Mouse (Mus musculus): ENCODE results near the gene Trp73. TPM values are rescaled to one million over a fixed set of nuclear protein-coding genes. Genes with fewer than 3 reads are reported as not detected.

Trp73 gene
- polyA plus RNA-seq, 1 experiment from 2014 or later, result 1.0 TPM

DNA sequence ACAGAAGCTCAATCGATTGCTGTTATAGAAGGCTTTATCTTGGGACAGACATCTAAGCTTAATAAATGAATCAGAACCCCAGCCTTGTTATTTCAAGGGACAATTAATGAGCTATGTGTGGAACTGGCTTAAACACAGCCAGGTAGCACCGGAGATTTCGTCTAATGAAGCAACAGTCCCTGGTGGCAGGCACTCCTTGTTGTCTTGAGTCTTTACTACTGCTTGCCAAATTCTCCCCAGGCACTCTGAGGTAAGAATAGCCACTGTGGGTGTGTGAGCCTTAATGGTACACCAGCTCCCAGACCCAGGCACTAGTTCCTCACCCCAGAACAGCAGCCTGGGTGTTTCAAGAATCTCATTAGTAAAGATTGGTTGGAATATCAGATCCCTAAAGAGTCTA is 88.6 kb downstream of the Trp73 start:
- no peak overlapping the region for H3K9ac ChIP-seq (ENCODE audit: low read length)
- ATAC-seq (ENCODE audit: low FRiP score, low TSS enrichment), result no peak
- no peak for DNase-seq (ENCODE audit: low spot score)
- H3K4me2 ChIP-seq (replicated peaks; ENCODE audit: low read depth), result no peak overlapping the region
- 76% methylated on average over 3 of the region's 3 CpGs for WGBS
- no peaks in the 10 kb centered on the region for H3K4me1 ChIP-seq (replicated peaks; ENCODE audit: control insufficient read depth, insufficient read depth)
- H3K36me3 ChIP-seq (ENCODE audit: control insufficient read depth, insufficient read depth, low read length), result no peaks in the 10 kb centered on the region
- H3K9me3 ChIP-seq (ENCODE audit: control insufficient read depth, low read length), result no peaks in the 10 kb centered on the region
- TF ChIP-seq CTCF (IDR thresholded peaks at IDR 0.05; ENCODE audit: low read depth), result no peak
- TF ChIP-seq EP300 (optimal IDR thresholded peaks at IDR 0.05), result no peak
- H3K4me3 ChIP-seq (ENCODE audit: low read depth, low read length), result no peak overlapping the region
- H3K27me3 ChIP-seq (ENCODE audit: control insufficient read depth, insufficient read depth, low read length), result no peaks in the 10 kb centered on the region
- H3K27ac ChIP-seq (replicated peaks), result no peak overlapping the region

- ATAC-seq (ENCODE audit: low FRiP score, low TSS enrichment), result no peak
- no peaks in the 10 kb centered on the region for H3K36me3 ChIP-seq (ENCODE audit: control insufficient read depth, insufficient read depth, low read length)
- H3K9me3 ChIP-seq (ENCODE audit: control insufficient read depth, low read length), result no peaks in the 10 kb centered on the region
- no peaks in the 10 kb centered on the region for H3K4me1 ChIP-seq (replicated peaks; ENCODE audit: control insufficient read depth, insufficient read depth)
- H3K9ac ChIP-seq (ENCODE audit: low read length), result no peak overlapping the region
- no peak overlapping the region for H3K4me2 ChIP-seq (replicated peaks; ENCODE audit: low read depth)
- no peaks in the 10 kb centered on the region for H3K27me3 ChIP-seq (ENCODE audit: control insufficient read depth, insufficient read depth, low read length)
- TF ChIP-seq CTCF (IDR thresholded peaks at IDR 0.05; ENCODE audit: low read depth) (peak; percentile 43), EP300 (optimal IDR thresholded peaks at IDR 0.05) (no peak)
- no peak overlapping the region for H3K27ac ChIP-seq (replicated peaks)
- DNase-seq (ENCODE audit: low spot score), result no peak
- no peak overlapping the region for H3K4me3 ChIP-seq (ENCODE audit: low read depth, low read length)
- WGBS, result 67% methylated on average over 5 of the region's 5 CpGs
Measured at GRCm38 (mm10) chr4:154045837-154046236, 94.2 kb downstream of the Trp73 start.

- Histone ChIP-seq H3K9ac (ENCODE audit: low read length) (no peak within 1 kb of the TSS), H3K4me1 (replicated peaks; ENCODE audit: control insufficient read depth, insufficient read depth) (no peaks in the 10 kb centered on the region), H3K27me3 (ENCODE audit: control insufficient read depth, insufficient read depth, low read length) (no peaks in the 10 kb centered on the region), H3K4me3 (ENCODE audit: low read depth, low read length) (no peak within 1 kb of the TSS), H3K4me2 (replicated peaks; ENCODE audit: low read depth) (no peak within 1 kb of the TSS), H3K36me3 (ENCODE audit: control insufficient read depth, insufficient read depth, low read length) (no peaks in the 10 kb centered on the region), H3K9me3 (ENCODE audit: control insufficient read depth, low read length) (no peaks in the 10 kb centered on the region), H3K27ac (replicated peaks) (no peak within 1 kb of the TSS)
- WGBS, result 82% methylated on average over 9 of the region's 9 CpGs
- no peak for ATAC-seq (ENCODE audit: low FRiP score, low TSS enrichment)
- TF ChIP-seq EP300 (optimal IDR thresholded peaks at IDR 0.05), result no peak
- TF ChIP-seq CTCF (IDR thresholded peaks at IDR 0.05; ENCODE audit: low read depth), result no peak
- no peak for DNase-seq (ENCODE audit: low spot score)
Measured at GRCm38 (mm10) chr4:154042577-154042976, 97.4 kb downstream of the Trp73 start, which contains the start of gene Ccdc27. TSS of gene Ccdc27 (minus strand) at chr4:154042677.

DNA sequence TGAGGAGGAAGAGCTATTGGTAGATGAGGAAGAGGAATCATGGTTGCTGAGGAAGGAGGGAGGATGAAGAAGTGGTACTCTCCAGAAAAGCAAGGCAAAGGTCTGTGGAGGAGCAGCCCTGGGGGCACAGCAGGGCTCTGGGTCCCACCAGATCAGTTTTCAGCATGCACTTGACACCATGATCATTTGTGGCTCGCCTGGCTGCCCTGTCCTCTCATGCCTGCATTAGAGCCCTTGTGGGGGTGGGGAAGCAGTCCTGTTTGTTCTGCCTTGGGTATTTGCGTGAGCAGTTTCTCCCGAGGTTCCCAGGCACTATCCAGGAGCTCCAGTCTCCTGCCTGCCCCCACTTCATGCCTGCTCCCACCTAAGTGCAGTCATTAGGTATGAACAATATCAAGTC is 102.9 kb downstream of the Trp73 start:
- Histone ChIP-seq H3K4me1 (replicated peaks; ENCODE audit: control insufficient read depth, insufficient read depth) (peaks cover 3% of the 10 kb centered on the region; the same call in 1 of the 2 replicates), H3K9ac (ENCODE audit: low read length) (no peak overlapping the region), H3K27ac (replicated peaks) (no peak overlapping the region), H3K9me3 (ENCODE audit: control insufficient read depth, low read length) (no peaks in the 10 kb centered on the region), H3K36me3 (ENCODE audit: control insufficient read depth, insufficient read depth, low read length) (no peaks in the 10 kb centered on the region), H3K4me3 (ENCODE audit: low read depth, low read length) (no peak overlapping the region), H3K27me3 (ENCODE audit: control insufficient read depth, insufficient read depth, low read length) (no peaks in the 10 kb centered on the region), H3K4me2 (replicated peaks; ENCODE audit: low read depth) (no peak overlapping the region)
- DNase-seq (ENCODE audit: low spot score) (no peak), ATAC-seq (ENCODE audit: low FRiP score, low TSS enrichment) (no peak)
- 43% methylated on average over 3 of the region's 3 CpGs for WGBS
- no peak for TF ChIP-seq EP300 (optimal IDR thresholded peaks at IDR 0.05)
- no peak for TF ChIP-seq CTCF (IDR thresholded peaks at IDR 0.05; ENCODE audit: low read depth)

- DNase-seq (ENCODE audit: low spot score) (no peak), ATAC-seq (ENCODE audit: low FRiP score, low TSS enrichment) (no peak)
- H3K4me3 ChIP-seq (ENCODE audit: low read depth, low read length), result no peak overlapping the region
- H3K36me3 ChIP-seq (ENCODE audit: control insufficient read depth, insufficient read depth, low read length), result no peaks in the 10 kb centered on the region
- peak; percentile 64 for TF ChIP-seq CTCF (IDR thresholded peaks at IDR 0.05; ENCODE audit: low read depth)
- no peak for TF ChIP-seq EP300 (optimal IDR thresholded peaks at IDR 0.05)
- no peaks in the 10 kb centered on the region for H3K27me3 ChIP-seq (ENCODE audit: control insufficient read depth, insufficient read depth, low read length)
- no peaks in the 10 kb centered on the region for H3K9me3 ChIP-seq (ENCODE audit: control insufficient read depth, low read length)
- peaks cover 7% of the 10 kb centered on the region for H3K4me1 ChIP-seq (replicated peaks; ENCODE audit: control insufficient read depth, insufficient read depth)
- H3K9ac ChIP-seq (ENCODE audit: low read length), result no peak overlapping the region
- H3K4me2 ChIP-seq (replicated peaks; ENCODE audit: low read depth), result no peak overlapping the region
- no peak overlapping the region for H3K27ac ChIP-seq (replicated peaks)
Measured at GRCm38 (mm10) chr4:154028646-154029045, 111.4 kb downstream of the Trp73 start.

DNA sequence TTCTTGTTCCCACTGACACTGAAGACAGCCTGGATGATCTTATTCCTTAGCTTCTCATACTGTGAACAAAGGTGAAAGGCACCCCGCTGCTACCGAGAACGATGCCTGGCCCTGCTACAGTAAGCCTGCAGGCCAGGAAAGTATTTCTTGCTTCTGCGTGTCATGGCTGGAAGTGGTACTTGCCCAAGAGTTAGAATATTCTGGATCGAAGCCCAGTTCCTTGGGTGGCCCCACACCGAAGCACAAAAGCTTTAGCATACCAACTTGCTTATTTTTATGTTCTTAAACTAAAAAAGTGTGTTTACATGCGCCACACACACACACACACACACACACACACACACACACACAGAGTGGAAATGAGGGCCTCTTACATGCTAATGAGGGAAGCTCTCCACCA is 111.9 kb downstream of the Trp73 start:
- ATAC-seq (ENCODE audit: low FRiP score, low TSS enrichment) (no peak), DNase-seq (ENCODE audit: low spot score) (no peak)
- Histone ChIP-seq H3K4me3 (ENCODE audit: low read depth, low read length) (no peak overlapping the region), H3K9me3 (ENCODE audit: control insufficient read depth, low read length) (no peaks in the 10 kb centered on the region), H3K4me1 (replicated peaks; ENCODE audit: control insufficient read depth, insufficient read depth) (peaks cover 7% of the 10 kb centered on the region), H3K9ac (ENCODE audit: low read length) (no peak overlapping the region), H3K36me3 (ENCODE audit: control insufficient read depth, insufficient read depth, low read length) (no peaks in the 10 kb centered on the region), H3K27ac (replicated peaks) (0 out of 2 replicates have a peak overlapping the region, but pooled peaks have one; percentile 24), H3K27me3 (ENCODE audit: control insufficient read depth, insufficient read depth, low read length) (no peaks in the 10 kb centered on the region), H3K4me2 (replicated peaks; ENCODE audit: low read depth) (no peak overlapping the region)
- WGBS, result 52% methylated on average over 7 of the region's 7 CpGs
- no peak for TF ChIP-seq CTCF (IDR thresholded peaks at IDR 0.05; ENCODE audit: low read depth)
- TF ChIP-seq EP300 (optimal IDR thresholded peaks at IDR 0.05), result no peak
